In the genomic region with DNA sequence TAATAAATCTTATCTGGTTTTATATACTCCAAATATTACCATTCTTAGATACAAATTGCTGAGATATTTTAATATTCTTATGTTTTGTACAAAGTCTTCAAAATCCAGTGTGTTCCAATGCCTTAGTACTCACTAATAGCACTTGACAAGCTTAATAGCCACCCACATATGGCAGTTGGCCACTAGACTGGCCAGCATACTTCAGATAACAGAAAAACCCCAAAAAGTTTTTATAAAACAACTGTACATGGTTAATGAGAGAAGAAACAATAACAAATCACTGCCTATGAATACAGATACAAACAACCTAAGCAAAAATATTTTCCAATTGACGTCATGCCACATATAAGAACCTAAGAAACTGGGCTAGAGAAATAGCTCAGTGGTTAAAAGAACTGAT, we compare ENCODE assay signal across 12 mouse cellular contexts.
"Had no signal": no experiment of that assay in that cellular context is flagged by ENCODE, and none has a peak within 500 bp of the region (broad histone marks: within the 10 kb centered on the region; RNA-seq: fewer than 3 reads in every experiment).

No protein-coding gene starts in this region.

- H3K4me1 ChIP-seq: limb, embryonic 10.5 days; limb, embryonic 13.5 days; liver, embryonic 12.5 days; liver, embryonic 15.5 days; neural tube, embryonic 12.5 days; neural tube, embryonic 15.5 days had no signal

- H3K27me3 ChIP-seq: limb, embryonic 13.5 days; liver, embryonic 12.5 days; liver, embryonic 15.5 days; lung, embryonic 15.5 days; neural tube, embryonic 12.5 days; neural tube, embryonic 15.5 days had no signal

- H3K4me3 ChIP-seq: layer of hippocampus, adult 2 months; limb, embryonic 10.5 days; limb, embryonic 13.5 days; liver, embryonic 12.5 days; liver, embryonic 15.5 days; lung, embryonic 15.5 days; megakaryocyte, embryonic 14.5 days; midbrain, embryonic 10.5 days; neural tube, embryonic 12.5 days; neural tube, embryonic 15.5 days had no signal

- DNase-seq: thymus, adult 18-20 months had no signal

- H3K9ac ChIP-seq: limb, embryonic 13.5 days; liver, embryonic 12.5 days; liver, embryonic 15.5 days; lung, embryonic 15.5 days; neural tube, embryonic 12.5 days; neural tube, embryonic 15.5 days had no signal

- ATAC-seq: liver, embryonic 12.5 days had no signal

- H3K4me2 ChIP-seq: limb, embryonic 13.5 days; liver, embryonic 12.5 days; liver, embryonic 15.5 days; lung, embryonic 15.5 days; neural tube, embryonic 12.5 days; neural tube, embryonic 15.5 days had no signal

- H3K36me3 ChIP-seq: limb, embryonic 10.5 days; limb, embryonic 13.5 days; liver, embryonic 12.5 days; liver, embryonic 15.5 days; lung, embryonic 15.5 days; midbrain, embryonic 10.5 days; neural tube, embryonic 12.5 days; neural tube, embryonic 15.5 days had no signal

- H3K27ac ChIP-seq: kidney, postnatal 0 days; layer of hippocampus, adult 2 months; limb, embryonic 10.5 days; limb, embryonic 13.5 days; liver, embryonic 12.5 days; liver, embryonic 15.5 days; lung, embryonic 15.5 days; midbrain, embryonic 10.5 days; neural tube, embryonic 12.5 days; neural tube, embryonic 15.5 days had no signal

- H3K9me3 ChIP-seq: limb, embryonic 10.5 days; limb, embryonic 13.5 days; liver, embryonic 12.5 days; liver, embryonic 15.5 days; lung, embryonic 15.5 days; megakaryocyte, embryonic 14.5 days; midbrain, embryonic 10.5 days; neural tube, embryonic 12.5 days; neural tube, embryonic 15.5 days had no signal
